Mouse (Mus musculus): ENCODE measurements at regions not wholly inside any gene's neighbourhood (a gene's known extent, or its start where the extent isn't known, plus 50 kb on each side); places are given as distances from the start of the nearest gene placed in this dataset.
A peak's percentile ranks its signal among the peaks of the same experiment; 100 is the strongest.
"Not testable (repeated sequence)": the region's sequence is repeated elsewhere in the genome, so short reads cannot be mapped to it uniquely, and the experiment has no call there.

- DNase-seq = no peak
Observed at GRCm38 (mm10) chr1:59403831-59404547, 78.2 kb upstream of the Fzd7 start.

- no peak for DNase-seq
Observed at GRCm38 (mm10) chr1:59405370-59405769, 76.9 kb upstream of the Fzd7 start.

GRCm38 (mm10) chr1:59406741-59407306 lies 75.4 kb upstream of the Fzd7 start:
- no peak for DNase-seq

GRCm38 (mm10) chr1:59409585-59410160 lies 72.6 kb upstream of the Fzd7 start:
- DNase-seq = peak in 1 of 2 experiments; percentile 19

GRCm38 (mm10) chr1:59413264-59413663 lies 69.0 kb upstream of the Fzd7 start:
- peak in 1 of 2 experiments; percentile 18 for DNase-seq

- DNase-seq = no peak
Observed at GRCm38 (mm10) chr1:59414401-59415210, 67.6 kb upstream of the Fzd7 start.

- DNase-seq = no peak
Observed at GRCm38 (mm10) chr1:59415733-59416312, 66.4 kb upstream of the Fzd7 start.

GRCm38 (mm10) chr1:59417317-59417716 lies 64.9 kb upstream of the Fzd7 start:
- DNase-seq = no peak

- no peak for DNase-seq
Observed at GRCm38 (mm10) chr1:59417962-59418361, 64.3 kb upstream of the Fzd7 start.

- no peak for DNase-seq
Observed at GRCm38 (mm10) chr1:59418748-59419147, 63.5 kb upstream of the Fzd7 start.

GRCm38 (mm10) chr1:59422981-59423941 lies 59.0 kb upstream of the Fzd7 start:
- peak in 1 of 2 experiments; percentile 6 for DNase-seq

GRCm38 (mm10) chr1:59425771-59426170 lies 56.5 kb upstream of the Fzd7 start:
- DNase-seq = not testable (repeated sequence)

- DNase-seq = no peak
Observed at GRCm38 (mm10) chr1:59426346-59427203, 55.6 kb upstream of the Fzd7 start.

GRCm38 (mm10) chr1:59427204-59427557 lies 55.0 kb upstream of the Fzd7 start:
- no peak for DNase-seq

- no peak for DNase-seq
Observed at GRCm38 (mm10) chr1:59429289-59429688, 52.9 kb upstream of the Fzd7 start.

- no peak for DNase-seq
Observed at GRCm38 (mm10) chr1:59430234-59430633, 52.0 kb upstream of the Fzd7 start.

- no peak for DNase-seq
Observed at GRCm38 (mm10) chr1:59430886-59431486, 51.2 kb upstream of the Fzd7 start.
